Mouse (Mus musculus) thymus, postnatal 4 days (tissue): ENCODE measurements at regions not wholly inside any gene's neighbourhood (a gene's known extent, or its start where the extent isn't known, plus 50 kb on each side); places are given as distances from the start of the nearest gene placed in this dataset.

Source experiments
- DNase-seq: peaks from one replicate; pipeline ENCODE4 v3.0.0; 2021

DNA sequence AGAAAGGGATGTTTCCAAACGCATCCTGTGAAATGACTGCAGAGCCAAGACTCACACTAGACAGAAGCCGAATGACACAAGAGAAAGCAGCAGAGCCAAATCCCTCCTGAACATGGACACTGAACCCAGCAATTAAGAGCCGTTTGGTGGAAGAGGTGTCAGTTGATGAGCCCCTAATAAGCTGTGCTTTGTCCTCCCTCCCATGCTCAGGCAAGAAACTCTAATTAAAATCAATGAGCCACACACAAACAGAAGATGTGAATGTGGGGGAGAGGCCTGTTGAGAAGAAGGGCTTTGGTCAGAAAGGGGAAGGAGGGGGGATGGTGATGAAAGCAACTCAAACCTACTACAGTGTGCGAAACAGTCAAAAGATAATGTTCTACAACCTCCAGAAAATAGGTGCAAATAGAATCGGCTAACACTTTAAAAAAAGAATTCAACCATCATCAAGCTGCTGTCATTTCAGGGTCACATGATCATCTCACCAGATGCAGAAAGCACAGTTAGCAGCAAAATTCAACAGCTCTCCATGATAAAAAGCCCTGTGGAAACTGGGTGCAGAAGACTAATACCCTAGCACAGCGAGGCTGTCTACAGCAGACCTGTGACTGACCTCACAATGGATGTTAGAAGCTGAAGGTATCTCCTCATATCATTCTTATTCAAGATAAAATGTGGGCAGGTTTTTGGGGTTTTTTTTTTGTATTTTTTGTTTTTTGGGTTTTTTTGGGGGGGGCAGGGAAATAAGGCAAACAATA is 153.2 kb upstream of the Gm15217 start:
- DNase-seq: no peak

DNA sequence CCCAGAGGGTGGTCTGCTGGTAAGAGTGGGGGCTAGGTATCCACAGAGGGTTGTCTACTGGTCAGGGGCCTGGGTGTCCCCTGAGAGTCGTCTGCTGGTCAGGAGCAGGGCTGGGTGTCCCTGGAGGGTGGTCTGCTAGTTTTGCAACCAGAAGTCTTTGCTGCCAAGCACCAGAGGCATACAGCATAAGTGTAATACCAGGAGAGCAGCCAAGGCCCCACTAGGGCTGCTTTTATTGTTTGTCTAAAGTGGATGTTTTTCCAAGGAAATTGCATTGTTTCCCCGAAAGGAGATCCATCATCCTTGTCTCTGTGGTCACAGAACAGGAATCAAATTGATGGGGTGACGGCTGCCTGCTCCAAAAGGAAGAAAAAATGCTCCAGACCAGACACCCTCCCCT is 145.2 kb upstream of the Gm15217 start:
- DNase-seq: no peak

DNA sequence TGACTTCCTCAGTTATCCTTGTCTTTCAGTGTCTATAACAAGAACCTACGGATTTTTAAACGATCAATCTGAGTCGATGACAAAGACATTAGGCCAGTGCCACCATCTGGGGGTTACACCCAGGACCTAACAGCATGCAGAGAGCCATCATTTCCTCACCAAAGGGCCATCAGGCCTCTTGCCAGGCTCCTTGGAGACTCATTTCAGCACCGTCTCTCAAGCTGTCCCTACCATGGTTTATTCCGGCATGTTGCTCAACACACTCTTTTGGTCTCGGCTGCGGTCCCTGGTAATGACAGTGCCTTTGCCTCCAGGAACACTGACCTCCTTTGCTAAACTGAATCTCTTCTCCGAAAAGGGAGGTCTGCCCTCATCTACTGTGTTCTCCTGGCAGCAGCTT is 144.4 kb upstream of the Gm15217 start:
- no peak for DNase-seq

DNA sequence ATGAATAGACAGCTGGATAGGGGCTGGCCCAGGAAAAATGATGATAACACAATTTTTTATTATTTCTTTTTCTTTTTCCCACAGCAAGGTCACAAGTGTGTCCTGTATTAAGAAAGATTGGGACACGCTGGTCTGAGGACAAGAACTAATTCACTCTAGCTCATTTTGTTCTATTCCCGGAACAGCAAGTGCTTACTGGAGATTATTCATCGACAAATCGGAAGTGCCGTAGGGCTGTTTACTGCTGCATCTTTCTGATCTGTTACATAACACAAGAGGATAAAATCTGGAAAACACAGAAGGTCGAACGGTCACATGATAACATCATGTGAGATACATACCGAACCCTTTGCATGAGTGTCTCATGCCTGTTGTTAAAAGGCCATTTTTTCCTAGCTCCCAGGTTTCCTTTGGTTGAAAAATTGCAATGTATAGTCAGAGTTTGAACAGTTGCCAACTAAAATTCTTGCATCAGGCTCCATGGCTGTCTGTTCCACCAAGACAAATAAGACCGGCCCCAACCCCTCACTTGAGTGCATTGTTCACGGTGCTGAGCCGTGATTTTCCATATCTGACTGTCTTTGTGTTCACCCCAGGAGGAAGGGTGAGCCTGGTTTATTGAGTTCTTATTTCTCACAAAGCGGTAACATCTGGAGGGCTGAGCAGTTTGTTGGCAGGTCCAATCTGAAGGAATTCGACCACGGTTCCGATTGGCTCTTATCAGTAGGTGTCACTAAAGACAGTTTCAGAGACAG is 139.0 kb upstream of the Gm15217 start:
- no peak for DNase-seq

DNA sequence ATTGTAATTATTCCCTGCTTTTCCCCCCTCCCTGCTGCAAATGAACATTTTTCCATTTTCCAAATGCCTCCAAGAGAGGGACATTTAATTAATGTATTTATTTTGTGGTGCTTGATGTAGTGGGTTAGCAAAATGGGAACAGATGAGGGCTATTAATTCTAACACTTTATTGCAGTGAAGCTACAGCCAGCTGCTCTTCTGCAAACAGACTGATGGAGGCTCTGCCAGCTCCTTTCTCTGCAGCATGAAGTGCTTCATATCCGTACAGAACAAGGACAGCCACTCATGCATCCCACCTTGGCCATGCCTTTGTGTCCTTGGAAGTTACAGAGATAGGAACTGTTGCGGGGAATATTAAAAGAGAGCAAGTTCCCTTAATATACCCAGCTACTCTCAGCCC is 138.3 kb upstream of the Gm15217 start:
- DNase-seq: no peak

DNA sequence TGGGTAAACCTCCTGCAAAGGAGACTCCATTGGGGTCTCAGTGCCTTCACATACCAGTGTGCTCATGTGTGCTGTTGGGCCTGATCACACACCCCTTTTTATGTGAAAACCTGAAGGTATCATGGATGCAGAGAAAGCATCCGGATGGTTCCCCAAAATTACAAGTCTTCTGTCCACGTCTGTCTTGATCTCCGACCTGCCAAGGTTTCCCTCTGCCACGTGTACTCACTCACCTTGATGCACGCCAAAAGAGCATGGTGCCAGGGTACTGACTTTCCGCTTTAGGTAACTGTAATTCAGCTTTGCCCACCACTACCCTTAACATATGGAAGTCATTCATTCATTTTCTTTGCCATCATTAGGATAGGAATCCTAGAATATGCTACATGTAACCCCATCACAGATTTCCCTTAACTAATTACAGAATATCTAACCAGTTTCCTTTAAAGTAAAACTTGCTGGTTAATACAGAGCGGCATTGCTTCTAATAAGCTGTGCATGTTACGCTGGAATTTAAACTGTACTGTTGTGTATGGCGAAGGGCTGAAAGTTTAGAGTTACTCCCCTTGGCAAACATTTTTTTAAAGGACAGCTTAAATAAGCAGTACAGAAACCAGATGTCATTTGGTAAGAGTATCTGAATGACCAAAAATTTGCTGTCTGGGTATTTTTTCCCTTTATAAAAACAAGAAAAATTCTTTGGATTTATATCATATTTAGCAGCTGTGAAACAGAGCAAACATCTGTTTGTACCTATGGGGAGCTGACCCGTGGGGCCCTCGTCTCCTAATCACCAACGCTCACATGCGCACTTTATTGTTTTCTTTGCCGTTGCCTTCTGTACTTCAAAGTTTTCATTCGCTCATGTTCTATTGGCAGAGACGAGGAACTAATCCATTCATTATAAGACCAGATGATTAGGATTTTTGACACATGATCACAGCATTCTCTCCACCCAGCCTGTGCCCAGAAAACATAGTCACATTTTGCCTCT is 131.4 kb upstream of the Gm15217 start:
- DNase-seq: no peak

DNA sequence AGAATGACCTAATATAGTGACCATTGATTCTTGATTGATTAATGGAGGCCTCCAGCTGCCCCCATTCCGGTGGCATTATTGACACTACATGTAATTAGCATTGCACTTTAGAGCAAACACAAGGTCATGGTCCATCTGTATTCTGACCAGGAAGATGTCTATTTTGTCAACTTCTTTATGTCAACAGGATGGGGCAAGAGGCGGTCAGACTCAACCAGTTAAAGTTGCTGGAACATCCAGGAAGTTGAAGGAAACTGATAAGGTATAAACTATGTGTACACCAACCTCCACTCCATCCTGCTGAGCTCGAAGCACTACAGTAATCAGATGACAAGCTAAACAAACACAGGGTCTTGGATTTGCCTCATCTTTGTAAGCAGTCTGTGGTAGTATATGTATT is 130.1 kb upstream of the Gm15217 start:
- DNase-seq: no peak

DNA sequence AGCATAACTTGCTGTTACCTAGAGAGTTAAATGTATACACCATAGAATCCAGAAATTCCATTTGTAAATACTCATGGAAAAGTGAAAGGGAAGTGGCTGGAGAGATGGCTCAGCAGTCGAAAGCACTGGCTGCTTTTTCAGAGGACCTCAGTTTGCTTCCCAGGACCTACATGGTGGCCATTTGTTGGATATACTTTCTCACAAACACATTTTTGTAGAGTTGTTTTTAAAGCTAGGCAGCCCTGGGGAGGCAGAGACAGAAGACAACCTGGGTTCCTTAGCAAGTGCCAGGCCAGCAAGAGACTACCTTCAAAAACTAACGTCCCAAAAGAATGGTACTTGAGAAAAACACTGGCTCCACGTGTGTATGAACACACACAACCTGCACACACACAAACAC is 124.0 kb upstream of the Gm15217 start:
- DNase-seq: no peak

DNA sequence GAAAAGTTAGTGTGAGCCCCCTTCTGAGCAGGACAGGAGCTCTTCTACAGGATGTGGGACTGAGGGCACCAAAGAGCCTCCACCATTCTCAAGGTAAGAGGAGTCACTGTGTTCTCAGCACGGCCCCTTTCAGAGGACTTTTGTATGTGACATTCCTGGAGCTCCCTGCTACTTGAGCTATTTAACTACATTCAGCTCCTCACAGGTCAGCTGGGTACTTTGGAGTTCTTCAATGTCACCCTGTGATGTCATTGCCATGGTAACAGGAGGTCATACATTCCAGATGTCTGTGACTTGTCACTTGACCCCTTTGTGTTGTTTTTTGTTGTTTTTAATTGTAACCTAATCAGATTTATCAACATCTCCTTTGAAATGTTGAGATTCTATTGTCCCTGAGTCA is 122.9 kb upstream of the Gm15217 start:
- DNase-seq: no peak

DNA sequence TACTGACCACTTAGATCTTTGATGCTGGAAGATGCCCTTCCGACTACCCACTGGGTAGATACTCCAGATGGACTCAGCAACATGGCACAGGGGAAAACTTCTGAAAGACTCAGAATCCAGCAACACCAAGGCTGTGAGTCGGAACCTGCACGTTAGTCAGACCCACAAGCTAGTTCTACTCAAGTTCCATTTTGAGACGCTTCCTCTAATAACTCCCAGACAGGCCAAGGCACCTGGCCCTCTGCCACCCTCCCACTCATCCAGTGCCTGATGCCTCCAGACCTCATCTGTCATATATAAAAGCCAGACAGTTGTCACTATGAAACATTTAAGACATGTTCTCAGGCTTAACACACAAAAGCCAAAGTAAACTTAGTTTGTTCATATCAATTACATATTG is 121.9 kb upstream of the Gm15217 start:
- DNase-seq: no peak

DNA sequence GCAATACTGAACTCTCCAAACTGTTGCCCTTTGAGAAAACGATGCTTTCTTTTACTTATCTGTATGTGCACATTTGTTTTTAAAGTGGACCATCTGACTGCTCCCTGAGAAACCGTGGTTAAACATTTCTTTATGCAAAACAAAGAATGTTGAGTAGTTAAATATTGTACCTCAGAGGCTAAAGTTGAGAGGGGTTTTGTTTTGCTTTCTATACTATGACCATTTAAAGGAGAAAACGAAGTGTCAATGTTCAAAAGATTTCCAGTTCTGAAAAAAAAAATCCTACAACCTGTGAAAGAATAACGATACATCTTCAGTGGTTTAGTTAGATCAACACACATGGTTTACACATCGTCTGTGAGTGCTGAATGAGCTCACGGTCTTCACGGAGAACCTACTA is 120.7 kb upstream of the Gm15217 start:
- no peak for DNase-seq

DNA sequence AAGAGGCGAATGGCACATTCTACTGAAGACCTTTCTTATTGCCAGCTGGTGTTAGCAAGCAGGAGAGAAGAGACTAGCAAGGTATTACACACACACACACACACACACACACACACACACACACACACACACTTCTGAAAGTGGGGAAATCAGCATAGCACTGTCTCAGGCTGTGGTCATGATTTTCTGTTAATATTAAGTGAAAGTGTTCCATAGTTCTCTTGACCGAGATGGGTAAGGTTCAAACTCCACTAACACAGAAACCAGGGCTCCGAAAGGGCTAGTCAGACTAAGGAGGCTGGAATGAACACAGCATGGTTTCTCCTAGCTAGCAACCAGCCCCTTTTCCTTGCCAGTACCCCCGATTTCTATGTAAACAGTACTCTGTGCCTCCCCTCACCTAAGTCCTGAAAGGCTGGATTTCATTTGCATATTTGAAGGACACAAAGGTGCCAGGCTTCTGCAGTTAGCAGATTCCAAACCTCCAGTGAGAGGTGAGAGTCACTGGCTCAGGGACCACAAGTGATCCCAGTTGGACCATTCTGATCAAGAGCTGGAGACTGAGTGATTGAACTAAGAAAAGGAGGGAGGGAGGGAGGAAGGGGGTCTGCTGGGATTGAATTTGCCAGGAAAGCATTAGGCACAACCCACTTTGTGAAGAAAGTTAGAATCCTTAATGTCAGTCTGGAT is 118.8 kb upstream of the Gm15217 start:
- no peak for DNase-seq

DNA sequence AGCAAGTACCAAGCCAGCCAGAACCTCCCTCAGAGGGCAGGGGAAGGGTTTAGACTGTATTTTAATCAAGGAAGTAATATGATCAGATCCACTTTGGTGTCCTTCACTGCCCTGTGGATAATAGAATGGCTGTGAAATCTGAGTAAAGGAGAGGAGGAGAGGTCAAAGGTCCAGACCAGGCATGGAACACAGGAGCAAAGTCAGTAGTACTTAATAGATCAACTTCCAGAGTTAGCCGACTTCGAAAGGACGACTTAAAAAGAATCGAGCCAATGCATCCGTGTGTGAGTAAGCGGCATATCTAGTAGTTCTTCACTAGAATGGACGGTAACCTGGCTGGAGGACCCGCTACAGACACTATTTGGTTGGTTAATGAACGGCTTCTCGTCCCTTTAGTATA is 103.8 kb upstream of the Gm15217 start:
- DNase-seq: no peak

DNA sequence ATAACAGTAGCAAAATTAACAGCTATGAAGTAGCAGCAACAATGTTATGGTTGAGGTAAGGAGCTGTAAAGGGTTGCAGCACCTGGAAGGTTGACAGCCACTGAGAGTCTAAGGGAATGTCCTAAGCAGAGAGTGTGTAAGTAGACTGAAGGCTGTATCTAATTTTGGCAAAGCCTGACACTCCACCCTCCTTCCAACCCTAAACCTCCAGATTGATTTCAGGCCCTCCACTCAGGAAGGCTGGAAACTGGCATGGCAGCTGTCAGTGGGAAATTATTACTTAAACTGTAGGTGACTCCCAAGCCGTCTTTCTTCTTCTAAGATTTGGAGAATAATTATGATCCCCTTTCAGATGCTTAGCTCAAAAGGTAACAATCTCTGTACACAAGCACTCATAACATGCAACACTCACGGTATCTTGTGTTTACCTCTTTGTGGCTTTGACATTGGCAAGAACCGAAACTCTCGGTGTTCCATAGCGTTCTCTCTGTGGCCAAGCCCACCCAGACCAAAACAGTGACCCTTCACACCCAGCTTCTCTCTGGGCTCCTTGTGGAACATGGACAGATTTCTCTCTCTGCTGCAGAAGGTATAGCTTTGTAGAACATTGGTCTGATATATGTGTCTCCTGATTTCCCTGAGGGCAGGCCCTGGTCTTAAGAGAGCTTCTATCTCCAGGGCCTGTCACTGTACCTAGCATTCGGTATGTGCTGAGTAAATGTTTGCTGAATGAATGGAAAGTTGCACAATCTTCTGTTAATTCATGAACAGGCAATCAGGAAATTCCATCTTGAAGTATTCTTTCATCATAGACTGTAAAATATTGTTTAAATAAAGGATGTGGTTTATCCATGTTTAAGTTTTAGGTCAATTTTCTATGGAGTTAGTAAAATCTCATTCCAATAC is 102.0 kb upstream of the Gm15217 start:
- DNase-seq: no peak

DNA sequence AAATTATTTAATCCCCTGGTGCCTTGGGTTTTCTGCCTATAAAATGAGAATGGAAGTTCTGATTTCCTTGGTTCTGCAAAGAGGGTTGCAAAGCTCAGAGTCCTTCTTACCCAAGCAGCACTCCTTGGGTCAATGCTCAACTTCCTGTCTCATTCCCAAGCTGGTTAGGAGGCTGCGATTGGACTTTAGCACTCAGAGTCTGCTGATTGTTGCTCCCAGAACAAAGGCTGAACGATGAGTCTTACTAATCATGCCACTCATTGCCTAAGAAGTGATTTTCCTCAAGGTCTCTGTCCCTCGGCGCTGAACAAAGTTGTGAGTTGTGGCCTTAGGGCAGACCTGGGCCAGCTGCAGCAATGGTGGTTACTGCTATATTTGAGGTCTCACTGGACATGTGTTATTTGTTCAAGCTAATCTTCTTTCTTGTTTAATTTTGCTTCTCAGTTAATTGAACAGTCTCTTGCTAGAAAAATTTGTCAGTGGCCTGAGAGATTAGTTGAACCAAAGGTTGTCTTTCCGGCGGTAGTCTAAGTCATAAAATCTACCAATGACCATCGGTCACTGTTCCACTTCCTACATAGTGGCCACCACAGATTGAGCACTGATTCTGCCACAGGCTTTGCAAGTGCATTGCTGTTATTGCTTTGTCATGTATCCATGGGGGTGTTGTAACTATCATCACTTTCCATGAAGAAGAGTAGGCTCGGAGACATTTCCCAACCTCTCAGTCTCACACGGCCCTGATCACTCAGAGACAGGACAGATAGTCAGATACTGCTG is 101.2 kb upstream of the Gm15217 start:
- no peak for DNase-seq

DNA sequence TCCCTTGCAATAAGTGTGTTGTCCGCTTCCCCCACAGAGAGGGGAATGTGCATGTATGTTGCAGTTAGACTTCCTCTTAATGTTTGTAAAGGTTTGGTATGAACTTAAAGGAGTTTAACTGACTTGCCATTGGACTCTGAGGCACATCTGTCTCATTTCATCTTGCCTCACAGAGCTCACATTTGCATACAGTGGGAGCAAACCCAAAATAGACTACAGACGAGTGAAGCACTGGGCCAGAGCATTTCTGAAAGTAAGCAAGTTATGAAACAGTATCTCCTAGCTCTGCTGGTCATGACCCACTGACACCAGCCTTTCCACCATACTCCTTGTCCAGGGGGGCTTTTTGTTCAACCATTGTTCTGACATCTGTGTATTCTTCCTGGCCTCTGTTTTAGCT is 86.8 kb upstream of the Gm15217 start:
- DNase-seq: no peak

DNA sequence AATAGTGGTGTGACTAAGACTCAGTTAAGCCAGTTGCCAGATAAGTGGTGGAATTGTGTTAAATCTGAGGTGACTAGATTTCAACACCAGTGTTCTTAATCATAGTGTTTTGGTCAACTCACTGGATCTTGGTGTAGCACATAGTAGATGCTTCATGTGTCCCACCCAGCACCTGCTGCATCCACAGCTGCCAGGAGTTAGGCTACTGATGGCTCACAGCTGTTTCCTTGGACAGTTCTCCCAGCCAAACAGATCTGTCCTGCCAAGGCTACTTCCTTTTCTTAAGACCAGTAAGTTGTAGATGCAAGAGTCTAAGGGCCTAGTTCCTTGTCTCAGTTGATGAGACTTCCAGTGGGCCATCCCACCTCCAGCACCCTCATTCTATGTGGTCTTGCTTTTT is 82.9 kb upstream of the Gm15217 start:
- no peak for DNase-seq

DNA sequence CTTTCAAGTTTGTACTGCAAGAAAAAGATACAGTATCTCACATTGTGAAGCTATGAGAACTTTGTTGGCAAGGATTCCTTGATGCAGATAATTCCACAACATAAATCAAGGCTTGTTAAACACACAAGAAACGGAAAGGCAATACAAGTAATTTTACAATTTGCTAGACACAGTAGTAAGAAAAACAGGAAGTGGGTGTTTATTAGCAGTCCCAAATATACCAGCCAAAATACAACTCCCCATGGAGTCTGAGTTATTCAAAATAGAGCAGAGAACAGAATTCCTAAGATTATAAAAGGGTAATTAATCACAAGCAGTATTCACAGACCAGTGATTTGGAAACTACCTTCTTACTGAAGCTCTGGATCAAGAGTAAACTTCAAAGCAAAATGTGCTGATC is 78.7 kb upstream of the Gm15217 start:
- DNase-seq: no peak

DNA sequence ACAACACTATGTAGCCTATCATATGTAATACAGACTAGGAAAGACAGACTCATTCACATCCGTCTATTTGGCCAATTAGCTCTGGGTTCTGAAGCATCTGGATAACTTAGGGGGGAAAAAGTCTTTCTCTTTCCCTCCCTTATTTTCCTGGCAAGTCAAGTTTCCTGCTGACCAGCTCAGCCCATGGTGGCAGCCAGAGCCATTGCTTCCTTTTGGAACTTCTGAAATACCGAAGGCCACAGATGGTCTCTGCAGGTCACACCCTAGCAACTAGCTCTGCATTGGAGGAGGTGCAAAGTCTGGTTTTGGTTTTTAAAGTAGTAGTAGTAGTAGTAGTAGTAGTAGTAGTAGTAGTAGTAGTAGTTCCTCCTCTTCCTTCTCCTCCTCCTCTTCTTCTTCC is 76.6 kb upstream of the Gm15217 start:
- no peak for DNase-seq

DNA sequence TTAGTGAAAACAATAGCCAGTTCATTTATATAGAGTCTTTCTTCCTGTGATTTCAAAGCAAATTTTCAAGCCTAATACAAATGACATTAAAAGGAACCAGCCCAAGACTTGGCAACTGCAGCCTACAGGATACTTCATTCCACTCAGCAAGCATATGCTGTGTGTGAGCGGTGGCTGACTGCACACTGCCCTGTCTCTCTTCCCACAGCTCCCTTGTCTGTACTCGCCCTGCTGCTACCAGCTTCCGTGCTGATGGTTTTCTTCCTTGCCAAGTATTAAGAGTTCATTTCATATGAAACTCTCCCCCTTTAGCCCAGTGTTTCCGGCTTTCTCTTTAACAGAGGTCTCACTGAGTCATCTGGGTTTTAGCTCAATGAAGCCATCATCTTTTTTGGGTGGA is 73.9 kb upstream of the Gm15217 start:
- no peak for DNase-seq

DNA sequence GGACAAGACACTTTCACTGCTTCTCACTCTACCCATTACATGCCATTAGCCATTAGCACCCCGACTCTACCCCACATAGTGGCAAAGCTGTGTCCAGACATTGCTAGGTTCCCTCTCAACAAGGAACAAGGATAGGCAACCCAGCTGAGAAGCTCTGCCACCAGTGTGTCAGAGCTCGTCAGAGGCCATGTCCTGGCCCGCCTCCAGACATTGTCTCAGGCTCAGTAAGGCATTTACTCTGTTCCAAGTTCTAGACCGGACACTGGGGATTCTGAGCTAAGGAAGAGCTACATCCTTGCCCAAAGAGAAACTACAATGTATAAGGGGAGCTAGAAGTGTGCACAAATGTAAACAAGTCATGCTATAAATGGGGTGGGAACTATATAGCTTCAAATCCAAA is 66.2 kb upstream of the Gm15217 start:
- no peak for DNase-seq
